Mouse (Mus musculus): ENCODE measurements around the gene A330070K13Rik. TPM values are rescaled to one million over a fixed set of nuclear protein-coding genes. Genes with fewer than 3 reads are reported as not detected.

Gene A330070K13Rik
- polyA plus RNA-seq, 1 experiment from 2014 or later, result not detected

DNA sequence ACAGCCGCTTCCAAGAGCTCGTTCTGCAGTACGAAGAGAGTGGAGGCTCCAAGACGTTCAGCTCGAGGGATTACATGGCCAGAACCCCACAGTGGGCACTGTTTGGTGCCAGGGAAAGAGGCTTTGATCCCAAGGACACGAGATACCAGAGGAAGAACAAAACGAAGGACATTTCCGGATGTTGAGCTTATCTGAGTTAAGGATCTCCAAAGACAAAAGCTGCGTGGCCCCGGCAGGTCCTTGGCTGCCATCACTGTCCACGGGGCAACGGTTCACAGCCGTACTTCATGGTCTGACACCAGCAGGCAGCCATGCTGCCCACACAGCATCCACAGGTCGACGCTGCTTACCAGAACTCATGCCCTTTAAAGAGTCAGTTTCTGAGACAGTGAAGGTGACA is 43.8 kb downstream of the A330070K13Rik start:
- Histone ChIP-seq H3K9me3 (ENCODE audit: control insufficient read depth, low read length) (no peaks in the 10 kb centered on the region), H3K27ac (ENCODE audit: low read depth, low read length) (no peak overlapping the region), H3K9ac (ENCODE audit: low read depth, low read length) (no peak overlapping the region), H3K4me1 (replicated peaks; ENCODE audit: control insufficient read depth, insufficient read depth, low read length) (no peaks in the 10 kb centered on the region), H3K4me2 (no peak overlapping the region), H3K36me3 (ENCODE audit: control insufficient read depth, insufficient read depth, low read length) (peaks cover 19% of the 10 kb centered on the region), H3K27me3 (replicated peaks; ENCODE audit: control insufficient read depth, insufficient read depth, low read length) (no peaks in the 10 kb centered on the region), H3K4me3 (ENCODE audit: low read depth, low read length) (no peak overlapping the region)
- DNase-seq (ENCODE audit: low spot score), result no peak
- WGBS, result 90% methylated on average over 15 of the region's 15 CpGs
- no peak for ATAC-seq (replicated peaks; ENCODE audit: low FRiP score)

DNA sequence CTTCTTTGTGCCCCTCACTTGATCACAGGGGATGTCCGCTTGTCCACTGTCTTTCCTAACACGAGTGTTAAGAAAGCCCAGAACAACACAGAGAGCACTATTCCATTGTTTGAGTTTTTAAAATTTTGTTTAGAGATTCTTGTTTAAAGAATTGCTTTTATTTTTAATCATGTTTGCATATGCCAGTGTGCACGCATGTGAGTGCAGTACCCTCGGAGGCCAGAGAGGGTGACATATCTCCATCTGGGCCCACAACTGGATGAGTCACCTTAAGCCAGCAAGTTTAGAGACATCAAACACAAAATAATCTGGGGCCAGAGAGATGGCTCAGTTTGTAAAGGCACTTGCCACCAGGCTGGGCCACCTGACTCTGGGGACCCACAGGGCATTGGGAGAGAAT is 49.0 kb downstream of the A330070K13Rik start:
- no peak overlapping the region for H3K9ac ChIP-seq (ENCODE audit: low read depth, low read length)
- H3K9me3 ChIP-seq (ENCODE audit: control insufficient read depth, low read length), result no peaks in the 10 kb centered on the region
- no peaks in the 10 kb centered on the region for H3K27me3 ChIP-seq (replicated peaks; ENCODE audit: control insufficient read depth, insufficient read depth, low read length)
- DNase-seq (ENCODE audit: low spot score), result no peak
- no peak overlapping the region for H3K4me3 ChIP-seq (ENCODE audit: low read depth, low read length)
- 95% methylated on average over 4 of the region's 4 CpGs for WGBS
- H3K36me3 ChIP-seq (ENCODE audit: control insufficient read depth, insufficient read depth, low read length), result peaks cover 17% of the 10 kb centered on the region
- H3K4me1 ChIP-seq (replicated peaks; ENCODE audit: control insufficient read depth, insufficient read depth, low read length), result no peaks in the 10 kb centered on the region
- H3K4me2 ChIP-seq, result no peak overlapping the region
- H3K27ac ChIP-seq (ENCODE audit: low read depth, low read length), result no peak overlapping the region
- no peak for ATAC-seq (replicated peaks; ENCODE audit: low FRiP score)

DNA sequence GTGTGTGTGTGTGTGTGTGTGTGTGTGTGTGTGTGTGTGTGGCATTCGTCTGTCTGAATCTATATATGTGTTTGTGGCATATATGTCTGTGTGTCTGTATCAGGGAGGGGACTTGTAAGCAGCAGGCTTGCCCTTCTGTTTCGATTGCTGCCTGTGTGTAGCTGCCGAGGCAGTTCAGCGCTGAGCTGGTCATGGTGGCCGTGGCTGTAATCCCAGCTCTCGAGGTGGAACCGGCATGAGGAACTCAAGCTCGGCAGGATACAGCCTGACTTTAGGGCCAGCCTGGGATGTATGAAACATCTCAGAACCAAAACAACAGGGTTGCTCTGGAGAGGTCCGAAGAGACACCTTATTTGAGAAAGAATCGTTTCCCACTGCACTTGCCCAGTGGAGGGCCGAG is 50.5 kb downstream of the A330070K13Rik start:
- Histone ChIP-seq H3K36me3 (ENCODE audit: control insufficient read depth, insufficient read depth, low read length) (peaks cover 17% of the 10 kb centered on the region), H3K4me2 (no peak overlapping the region), H3K9me3 (ENCODE audit: control insufficient read depth, low read length) (no peaks in the 10 kb centered on the region), H3K4me1 (replicated peaks; ENCODE audit: control insufficient read depth, insufficient read depth, low read length) (no peaks in the 10 kb centered on the region), H3K4me3 (ENCODE audit: low read depth, low read length) (no peak overlapping the region), H3K27ac (ENCODE audit: low read depth, low read length) (no peak overlapping the region), H3K27me3 (replicated peaks; ENCODE audit: control insufficient read depth, insufficient read depth, low read length) (no peaks in the 10 kb centered on the region), H3K9ac (ENCODE audit: low read depth, low read length) (no peak overlapping the region)
- ATAC-seq (replicated peaks; ENCODE audit: low FRiP score), result no peak
- 94% methylated on average over 11 of the region's 11 CpGs for WGBS
- no peak for DNase-seq (ENCODE audit: low spot score)

DNA sequence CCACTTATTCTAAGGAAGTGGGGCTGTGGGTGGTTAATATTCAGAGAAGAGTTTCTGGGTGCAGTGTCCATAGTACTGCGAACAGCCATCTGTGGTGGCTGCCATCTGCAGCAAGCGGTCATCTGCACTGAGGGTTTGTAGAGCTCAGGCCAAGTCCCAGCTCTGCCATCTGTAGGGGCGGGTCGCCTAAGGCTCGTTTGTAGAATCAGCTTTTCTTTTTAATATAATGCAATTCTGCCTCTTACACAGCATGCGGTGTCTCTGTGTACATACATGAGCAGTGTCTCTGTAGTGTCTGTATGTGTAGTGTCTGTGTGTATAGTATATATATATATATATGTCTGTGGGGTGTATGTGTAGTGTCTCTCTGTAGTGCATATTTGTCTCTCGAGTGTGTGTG is 50.9 kb downstream of the A330070K13Rik start:
- 91% methylated on average over 7 of the region's 7 CpGs for WGBS
- Histone ChIP-seq H3K4me3 (ENCODE audit: low read depth, low read length) (no peak overlapping the region), H3K4me1 (replicated peaks; ENCODE audit: control insufficient read depth, insufficient read depth, low read length) (no peaks in the 10 kb centered on the region), H3K27me3 (replicated peaks; ENCODE audit: control insufficient read depth, insufficient read depth, low read length) (no peaks in the 10 kb centered on the region), H3K27ac (ENCODE audit: low read depth, low read length) (no peak overlapping the region), H3K4me2 (no peak overlapping the region), H3K9me3 (ENCODE audit: control insufficient read depth, low read length) (no peaks in the 10 kb centered on the region), H3K9ac (ENCODE audit: low read depth, low read length) (no peak overlapping the region), H3K36me3 (ENCODE audit: control insufficient read depth, insufficient read depth, low read length) (peaks cover 17% of the 10 kb centered on the region)
- no peak for DNase-seq (ENCODE audit: low spot score)
- no peak for ATAC-seq (replicated peaks; ENCODE audit: low FRiP score)

DNA sequence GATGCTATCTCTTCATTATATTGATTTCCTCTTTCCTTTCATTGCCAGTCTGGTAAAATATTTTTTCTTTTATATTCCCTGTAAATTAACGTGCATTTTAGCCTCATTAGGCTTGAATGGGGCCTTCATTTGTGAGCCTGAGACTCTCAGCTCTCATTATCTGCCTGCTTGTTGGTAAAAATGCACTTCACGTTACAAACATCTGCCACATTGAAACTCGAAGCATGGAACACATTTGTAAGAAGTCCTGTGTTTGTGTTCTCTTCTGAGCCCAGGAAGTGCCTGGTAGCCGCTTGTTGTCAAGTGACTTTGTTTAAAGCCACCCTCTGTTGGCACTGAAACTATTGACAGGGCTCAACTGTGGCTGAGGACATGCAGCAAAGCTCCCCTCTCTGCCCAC is 53.2 kb downstream of the A330070K13Rik start:
- no peaks in the 10 kb centered on the region for H3K9me3 ChIP-seq (ENCODE audit: control insufficient read depth, low read length)
- H3K9ac ChIP-seq (ENCODE audit: low read depth, low read length), result no peak overlapping the region
- H3K4me2 ChIP-seq, result no peak overlapping the region
- no peaks in the 10 kb centered on the region for H3K27me3 ChIP-seq (replicated peaks; ENCODE audit: control insufficient read depth, insufficient read depth, low read length)
- no peak overlapping the region for H3K27ac ChIP-seq (ENCODE audit: low read depth, low read length)
- 83% methylated on average over 4 of the region's 4 CpGs for WGBS
- no peak for DNase-seq (ENCODE audit: low spot score)
- H3K36me3 ChIP-seq (ENCODE audit: control insufficient read depth, insufficient read depth, low read length), result peaks cover 10% of the 10 kb centered on the region
- H3K4me1 ChIP-seq (replicated peaks; ENCODE audit: control insufficient read depth, insufficient read depth, low read length), result no peaks in the 10 kb centered on the region
- ATAC-seq (replicated peaks; ENCODE audit: low FRiP score), result no peak
- no peak overlapping the region for H3K4me3 ChIP-seq (ENCODE audit: low read depth, low read length)

DNA sequence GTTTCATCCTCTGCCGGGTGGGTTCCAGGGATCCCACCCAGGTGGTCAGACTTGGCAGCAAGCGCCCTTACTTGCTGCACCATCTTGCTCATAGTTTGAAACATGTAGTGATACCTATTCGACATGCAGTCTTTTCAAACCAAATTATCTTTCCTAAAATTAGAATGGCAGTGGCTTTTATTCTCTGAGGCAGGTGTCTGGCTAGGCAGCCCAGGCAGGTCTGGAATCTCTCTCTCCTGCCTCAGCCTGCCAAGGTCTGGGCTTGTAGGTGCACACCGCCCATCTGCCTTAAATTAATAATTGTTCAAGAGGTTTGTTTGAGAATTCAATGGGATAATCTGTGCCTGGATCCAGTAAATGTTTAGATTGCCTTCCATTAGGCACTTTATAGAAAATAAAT is 53.6 kb downstream of the A330070K13Rik start:
- Histone ChIP-seq H3K27me3 (replicated peaks; ENCODE audit: control insufficient read depth, insufficient read depth, low read length) (no peaks in the 10 kb centered on the region), H3K9ac (ENCODE audit: low read depth, low read length) (no peak overlapping the region), H3K9me3 (ENCODE audit: control insufficient read depth, low read length) (no peaks in the 10 kb centered on the region), H3K4me1 (replicated peaks; ENCODE audit: control insufficient read depth, insufficient read depth, low read length) (no peaks in the 10 kb centered on the region), H3K4me2 (no peak overlapping the region), H3K27ac (ENCODE audit: low read depth, low read length) (no peak overlapping the region), H3K36me3 (ENCODE audit: control insufficient read depth, insufficient read depth, low read length) (peaks cover 10% of the 10 kb centered on the region), H3K4me3 (ENCODE audit: low read depth, low read length) (no peak overlapping the region)
- ATAC-seq (replicated peaks; ENCODE audit: low FRiP score) (no peak), DNase-seq (ENCODE audit: low spot score) (no peak)
- 90% methylated on average over 4 of the region's 4 CpGs for WGBS

DNA sequence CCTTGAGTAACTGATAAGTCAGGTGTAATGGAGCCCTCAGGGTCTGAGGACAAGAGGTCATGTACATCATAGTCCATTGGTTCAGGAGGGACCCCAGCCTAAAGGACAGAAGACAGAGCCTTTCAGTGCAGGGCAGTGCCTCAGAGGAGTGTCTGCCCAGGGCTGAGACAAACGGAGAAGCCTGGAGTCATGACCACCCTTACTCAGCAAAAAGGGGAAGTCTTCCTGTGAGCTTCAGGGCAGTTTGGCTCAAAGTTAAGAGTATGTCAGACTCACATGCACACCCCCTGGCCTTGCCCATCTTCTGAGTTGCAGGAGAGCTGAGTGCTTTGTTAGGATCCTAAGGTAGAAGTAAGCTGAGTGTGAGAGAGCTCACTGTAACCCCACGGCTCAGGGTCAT is 54.5 kb downstream of the A330070K13Rik start:
- no peak overlapping the region for H3K9ac ChIP-seq (ENCODE audit: low read depth, low read length)
- H3K27me3 ChIP-seq (replicated peaks; ENCODE audit: control insufficient read depth, insufficient read depth, low read length), result no peaks in the 10 kb centered on the region
- 60% methylated on average over 2 of the region's 2 CpGs for WGBS
- no peaks in the 10 kb centered on the region for H3K9me3 ChIP-seq (ENCODE audit: control insufficient read depth, low read length)
- H3K4me2 ChIP-seq, result no peak overlapping the region
- ATAC-seq (replicated peaks; ENCODE audit: low FRiP score) (no peak; the same call in 1 of the 2 replicates), DNase-seq (ENCODE audit: low spot score) (no peak)
- peaks cover 1% of the 10 kb centered on the region for H3K36me3 ChIP-seq (ENCODE audit: control insufficient read depth, insufficient read depth, low read length)
- H3K4me3 ChIP-seq (ENCODE audit: low read depth, low read length), result no peak overlapping the region
- H3K4me1 ChIP-seq (replicated peaks; ENCODE audit: control insufficient read depth, insufficient read depth, low read length), result no peaks in the 10 kb centered on the region
- H3K27ac ChIP-seq (ENCODE audit: low read depth, low read length), result no peak overlapping the region

Other genes with a start within 250 kb of the A330070K13Rik start
- gene Kctd7, start 239.8 kb downstream of the A330070K13Rik start, polyA plus RNA-seq (2014; fragmentation: Nextera tagmentation; extraction: Ambion mirVana), result 8.5 TPM in 2 replicates
- 39.6 and 41.1 TPM in 2 replicates for gene Rabgef1, start 212.8 kb downstream of the A330070K13Rik start, polyA plus RNA-seq (2014; fragmentation: Nextera tagmentation; extraction: Ambion mirVana)
- 43.3 and 49.0 TPM in 2 replicates for gene Tmem248, start 167.6 kb downstream of the A330070K13Rik start, polyA plus RNA-seq (2014; fragmentation: Nextera tagmentation; extraction: Ambion mirVana)
- 80.5 and 83.7 TPM in 2 replicates for gene Sbds, start 129.1 kb downstream of the A330070K13Rik start, polyA plus RNA-seq (2014; fragmentation: Nextera tagmentation; extraction: Ambion mirVana)
- gene Tyw1, start 129.0 kb downstream of the A330070K13Rik start, polyA plus RNA-seq (2014; fragmentation: Nextera tagmentation; extraction: Ambion mirVana), result 28.5 and 32.2 TPM in 2 replicates
- gene Caln1, start 15.2 kb downstream of the A330070K13Rik start, polyA plus RNA-seq (2014; fragmentation: Nextera tagmentation; extraction: Ambion mirVana), result not detected in 2 replicates